Mouse (Mus musculus) forebrain, embryonic 13.5 days (tissue): ENCODE data around the gene Gm20388. TPM values are rescaled to one million over a fixed set of nuclear protein-coding genes. Genes with fewer than 3 reads are reported as not detected.

Experiments
- ATAC-seq: fragments of 200-750 bp; cut with Nextera tagmentation; 2 replicates; pipeline ENCODE4 v1.8.0; 2017
- H3K27ac ChIP-seq: fragments of 300-500 bp; sonication (generic); 2 replicates; pipeline ENCODE4 v1.5.1; 2015; ENCODE audit warnings: inconsistent platforms, mild to moderate bottlenecking, moderate library complexity
- H3K27me3 ChIP-seq: fragments of 300-500 bp; sonication (generic); 2 replicates; pipeline ENCODE4 v1.6.1; 2015; ENCODE audit warnings: mild to moderate bottlenecking, inconsistent platforms
- H3K36me3 ChIP-seq: fragments of 300-500 bp; sonication (generic); 2 replicates; pipeline ENCODE4 v1.6.1; 2015; ENCODE audit warnings: mild to moderate bottlenecking, inconsistent platforms; ENCODE audit not compliant: poor library complexity, severe bottlenecking
- H3K4me1 ChIP-seq: fragments of 300-500 bp; sonication (generic); 2 replicates; pipeline ENCODE4 v1.6.1; 2015; ENCODE audit warnings: inconsistent platforms
- H3K4me2 ChIP-seq: fragments of 300-500 bp; sonication (generic); 2 replicates; pipeline ENCODE4 v1.6.1; 2015; ENCODE audit warnings: inconsistent platforms, mild to moderate bottlenecking, moderate library complexity
- H3K4me3 ChIP-seq: fragments of 300-500 bp; sonication (generic); 2 replicates; pipeline ENCODE4 v1.5.1; 2015; ENCODE audit warnings: mild to moderate bottlenecking, inconsistent platforms
- H3K9ac ChIP-seq: fragments of 300-500 bp; sonication (generic); 2 replicates; pipeline ENCODE4 v1.6.1; 2015; ENCODE audit warnings: mild to moderate bottlenecking, inconsistent platforms
- H3K9me3 ChIP-seq: fragments of 300-500 bp; sonication (generic); replicated peaks from 2 replicates; pipeline ENCODE4 v1.6.1; 2016; ENCODE audit warnings: inconsistent platforms
- WGBS: fragments of 180-500 bp; shearing (Covaris S2); methylation state at CpG from one replicate; pipeline ENCODE4 v1.1.7; 2015; 5-methylcytosine and 5-hydroxymethylcytosine counted together
- polyA plus RNA-seq: library from polyadenylated mRNA; unstranded; fragments of >200 nt; fragmentation: Nextera tagmentation; extraction: Ambion mirVana; gene quantifications from 2 replicates; pipeline ENCODE4 v1.2.1, GENCODE M21; 2015

Gene Gm20388
- polyA plus RNA-seq, 1 experiment from 2014 or later: 5.6 TPM

GRCm38 (mm10) chr8:121123113-121123512 lies 1212.5 kb downstream of the Gm20388 start:
- H3K4me2 ChIP-seq: no peak overlapping the region
- 28% methylated on average over 2 of the region's 2 CpGs for WGBS
- no peak overlapping the region for H3K27ac ChIP-seq
- H3K27me3 ChIP-seq: peaks cover 100% of the 10 kb centered on the region
- peaks cover 14% of the 10 kb centered on the region for H3K4me1 ChIP-seq
- H3K9ac ChIP-seq: no peak overlapping the region
- H3K9me3 ChIP-seq: peaks cover 3% of the 10 kb centered on the region; the same call in 1 of the 2 replicates
- no peak overlapping the region for H3K4me3 ChIP-seq
- no peak for ATAC-seq
- no peaks in the 10 kb centered on the region for H3K36me3 ChIP-seq

- Histone ChIP-seq H3K27ac (no peak overlapping the region), H3K36me3 (no peaks in the 10 kb centered on the region), H3K27me3 (peaks cover 100% of the 10 kb centered on the region), H3K4me3 (no peak overlapping the region), H3K9me3 (peaks cover 3% of the 10 kb centered on the region; the same call in 1 of the 2 replicates), H3K9ac (no peak overlapping the region), H3K4me1 (peaks cover 24% of the 10 kb centered on the region), H3K4me2 (no peak overlapping the region)
- under 1% methylated on average over 17 of the region's 17 CpGs for WGBS
- no peak for ATAC-seq
These were observed 1214.1 kb downstream of the Gm20388 start for GRCm38 (mm10) chr8:121124547-121125239.

- peak; percentile 45 for ATAC-seq
- H3K4me2 ChIP-seq: peak overlapping the region; percentile 52
- H3K9me3 ChIP-seq: peaks cover 3% of the 10 kb centered on the region; the same call in 1 of the 2 replicates
- peak overlapping the region; percentile 23 for H3K4me3 ChIP-seq
- H3K4me1 ChIP-seq: peaks cover 24% of the 10 kb centered on the region
- 0 out of 2 replicates have a peak overlapping the region, but pooled peaks have one; percentile 22 for H3K9ac ChIP-seq
- WGBS: under 1% methylated on average over 35 of the region's 36 CpGs
- H3K36me3 ChIP-seq: no peaks in the 10 kb centered on the region
- no peak overlapping the region for H3K27ac ChIP-seq
- peaks cover 100% of the 10 kb centered on the region for H3K27me3 ChIP-seq
These were observed 1214.8 kb downstream of the Gm20388 start for GRCm38 (mm10) chr8:121125311-121125876.

- 7% methylated on average over 6 of the region's 6 CpGs for WGBS
- peaks cover 3% of the 10 kb centered on the region; the same call in 1 of the 2 replicates for H3K9me3 ChIP-seq
- peaks cover 24% of the 10 kb centered on the region for H3K4me1 ChIP-seq
- no peak for ATAC-seq
- H3K4me2 ChIP-seq: no peak overlapping the region
- peaks cover 100% of the 10 kb centered on the region for H3K27me3 ChIP-seq
- H3K27ac ChIP-seq: no peak overlapping the region
- no peak overlapping the region for H3K4me3 ChIP-seq
- H3K9ac ChIP-seq: no peak overlapping the region
- no peaks in the 10 kb centered on the region for H3K36me3 ChIP-seq
These were observed 1215.5 kb downstream of the Gm20388 start for GRCm38 (mm10) chr8:121126191-121126590.

- no peak overlapping the region for H3K27ac ChIP-seq
- 2% methylated on average over 5 of the region's 6 CpGs for WGBS
- H3K9ac ChIP-seq: no peak overlapping the region
- H3K27me3 ChIP-seq: peaks cover 99% of the 10 kb centered on the region
- H3K4me1 ChIP-seq: peaks cover 24% of the 10 kb centered on the region
- no peak overlapping the region for H3K4me3 ChIP-seq
- ATAC-seq: no peak
- peaks cover 3% of the 10 kb centered on the region; the same call in 1 of the 2 replicates for H3K9me3 ChIP-seq
- H3K36me3 ChIP-seq: no peaks in the 10 kb centered on the region
- H3K4me2 ChIP-seq: no peak overlapping the region
These were observed 1216.1 kb downstream of the Gm20388 start for GRCm38 (mm10) chr8:121126694-121127093.

- WGBS: 3% methylated on average over 11 of the region's 11 CpGs
- Histone ChIP-seq H3K4me1 (peaks cover 24% of the 10 kb centered on the region), H3K9ac (no peak overlapping the region), H3K27me3 (peaks cover 99% of the 10 kb centered on the region), H3K4me2 (no peak overlapping the region), H3K36me3 (no peaks in the 10 kb centered on the region), H3K9me3 (peaks cover 3% of the 10 kb centered on the region; the same call in 1 of the 2 replicates), H3K4me3 (no peak overlapping the region), H3K27ac (no peak overlapping the region)
- no peak for ATAC-seq
These were observed 1216.7 kb downstream of the Gm20388 start for GRCm38 (mm10) chr8:121127291-121127701.

- Histone ChIP-seq H3K9me3 (peaks cover 3% of the 10 kb centered on the region; the same call in 1 of the 2 replicates), H3K4me3 (0 out of 2 replicates have a peak within 1 kb of the TSS, but pooled peaks have one; percentile 9), H3K4me1 (peaks cover 24% of the 10 kb centered on the region), H3K27ac (no peak within 1 kb of the TSS), H3K36me3 (no peaks in the 10 kb centered on the region), H3K27me3 (peaks cover 98% of the 10 kb centered on the region), H3K9ac (no peak within 1 kb of the TSS), H3K4me2 (peak within 1 kb of the TSS; percentile 20)
- WGBS: under 1% methylated on average over 43 of the region's 43 CpGs
- no peak for ATAC-seq
These were observed 1217.2 kb downstream of the Gm20388 start, which contains the start of gene Foxl1 for GRCm38 (mm10) chr8:121127756-121128375. Gene Foxl1 (plus strand): TSS chr8:121127940.

GRCm38 (mm10) chr8:121128531-121129264 lies 1218.1 kb downstream of the Gm20388 start:
- H3K4me1 ChIP-seq: peaks cover 24% of the 10 kb centered on the region
- H3K27me3 ChIP-seq: peaks cover 96% of the 10 kb centered on the region
- H3K4me3 ChIP-seq: 0 out of 2 replicates have a peak overlapping the region, but pooled peaks have one; percentile 9
- WGBS: under 1% methylated on average over 55 of the region's 55 CpGs
- ATAC-seq: no peak
- peak overlapping the region; percentile 20 for H3K4me2 ChIP-seq
- no peak overlapping the region for H3K27ac ChIP-seq
- no peaks in the 10 kb centered on the region for H3K36me3 ChIP-seq
- H3K9ac ChIP-seq: no peak overlapping the region
- peaks cover 3% of the 10 kb centered on the region; the same call in 1 of the 2 replicates for H3K9me3 ChIP-seq

- Histone ChIP-seq H3K36me3 (no peaks in the 10 kb centered on the region), H3K4me2 (no peak overlapping the region), H3K4me1 (peaks cover 24% of the 10 kb centered on the region), H3K9me3 (no peaks in the 10 kb centered on the region), H3K9ac (no peak overlapping the region), H3K27ac (no peak overlapping the region), H3K4me3 (no peak overlapping the region), H3K27me3 (peaks cover 89% of the 10 kb centered on the region)
- WGBS: 12% methylated on average over 16 of the region's 16 CpGs
- no peak for ATAC-seq
These were observed 1218.8 kb downstream of the Gm20388 start for GRCm38 (mm10) chr8:121129265-121129940.

GRCm38 (mm10) chr8:121130522-121130921 lies 1219.9 kb downstream of the Gm20388 start:
- Histone ChIP-seq H3K4me1 (peaks cover 17% of the 10 kb centered on the region), H3K4me3 (no peak overlapping the region), H3K9ac (no peak overlapping the region), H3K27ac (no peak overlapping the region), H3K27me3 (peaks cover 78% of the 10 kb centered on the region), H3K36me3 (no peaks in the 10 kb centered on the region), H3K4me2 (no peak overlapping the region), H3K9me3 (no peaks in the 10 kb centered on the region)
- ATAC-seq: no peak
- 37% methylated on average over 5 of the region's 5 CpGs for WGBS

GRCm38 (mm10) chr8:121132961-121133513 lies 1222.4 kb downstream of the Gm20388 start:
- 74% methylated on average over 5 of the region's 5 CpGs for WGBS
- peaks cover 12% of the 10 kb centered on the region for H3K9me3 ChIP-seq
- peaks cover 11% of the 10 kb centered on the region for H3K4me1 ChIP-seq
- ATAC-seq: no peak
- no peaks in the 10 kb centered on the region for H3K36me3 ChIP-seq
- H3K4me3 ChIP-seq: no peak overlapping the region
- no peak overlapping the region for H3K27ac ChIP-seq
- no peak overlapping the region for H3K4me2 ChIP-seq
- no peak overlapping the region for H3K9ac ChIP-seq
- H3K27me3 ChIP-seq: peaks cover 53% of the 10 kb centered on the region
